Mouse (Mus musculus) neural tube, embryonic 12.5 days (tissue): ENCODE data around the gene Tpx2. TPM values are rescaled to one million over a fixed set of nuclear protein-coding genes. Genes with fewer than 3 reads are reported as not detected.

Source experiments
- ATAC-seq: fragments of 200-750 bp; cut with Nextera tagmentation; 2 replicates; pipeline ENCODE4 v1.8.0; 2017; ENCODE audit warnings: low read depth, mild to moderate bottlenecking, moderate TSS enrichment, moderate library complexity; ENCODE audit not compliant: low FRiP score
- H3K27ac ChIP-seq: fragments of 300-500 bp; sonication (generic); 2 replicates; pipeline ENCODE4 v1.5.1; 2016
- H3K27me3 ChIP-seq: fragments of 300-500 bp; sonication (generic); replicated peaks from 2 replicates; pipeline ENCODE4 v1.6.1; 2016; ENCODE audit warnings: mild to moderate bottlenecking
- H3K36me3 ChIP-seq: fragments of 300-500 bp; sonication (generic); 2 replicates; pipeline ENCODE4 v1.6.1; 2016; ENCODE audit warnings: mild to moderate bottlenecking
- H3K4me1 ChIP-seq: fragments of 300-500 bp; sonication (generic); 2 replicates; pipeline ENCODE4 v1.6.1; 2016
- H3K4me2 ChIP-seq: fragments of 300-500 bp; sonication (generic); replicated peaks from 2 replicates; pipeline ENCODE4 v1.6.1; 2016; ENCODE audit warnings: mild to moderate bottlenecking
- H3K4me3 ChIP-seq: fragments of 300-500 bp; sonication (generic); 2 replicates; pipeline ENCODE4 v1.5.1; 2016
- H3K9ac ChIP-seq: fragments of 300-500 bp; sonication (generic); 2 replicates; pipeline ENCODE4 v1.6.1; 2016; ENCODE audit warnings: mild to moderate bottlenecking
- H3K9me3 ChIP-seq: fragments of 300-500 bp; sonication (generic); 2 replicates; pipeline ENCODE4 v1.6.1; 2016; ENCODE audit warnings: mild to moderate bottlenecking
- WGBS: fragments of 180-500 bp; shearing (Covaris S2); methylation state at CpG from one replicate; pipeline ENCODE4 v1.1.7; 2016; 5-methylcytosine and 5-hydroxymethylcytosine counted together
- microRNA-seq: library from miRNA; unstranded; fragments of <30 nt; microRNA quantifications from one replicate; pipeline ENCODE4, GENCODE M21; 2017
- polyA plus RNA-seq: library from polyadenylated mRNA; unstranded; fragments of >200 nt; fragmentation: Nextera tagmentation; extraction: Ambion mirVana; gene quantifications from 2 replicates; pipeline ENCODE4 v1.2.1, GENCODE M21; 2016

Gene Tpx2
- polyA plus RNA-seq, 1 experiment from 2014 or later, result 80.9 TPM

DNA sequence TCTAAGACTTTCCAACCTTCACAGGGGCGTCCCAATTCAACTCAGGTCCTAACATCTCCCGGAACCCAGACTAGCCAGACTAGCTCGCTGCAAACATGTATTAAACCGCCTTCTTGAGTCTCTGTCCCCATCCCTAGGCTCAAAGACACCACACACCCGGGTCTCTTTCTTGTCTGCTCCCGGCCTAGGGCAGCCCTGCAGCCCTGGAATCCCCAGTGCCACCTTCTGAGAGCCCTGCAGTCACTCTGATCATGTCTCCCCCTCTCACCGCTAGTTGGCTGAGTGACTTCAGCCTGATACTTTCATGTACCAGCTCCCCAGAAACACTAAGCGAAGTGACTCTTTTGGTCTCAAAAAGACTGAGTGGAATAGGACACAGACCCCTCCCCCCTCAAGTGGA is 95.8 kb downstream of the Tpx2 start:
- WGBS, result 7% methylated on average over 8 of the region's 8 CpGs
- H3K9me3 ChIP-seq, result no peaks in the 10 kb centered on the region
- peak overlapping the region; percentile 49; the same call in 1 of the 2 replicates for H3K9ac ChIP-seq
- ATAC-seq, result no peak
- no peak overlapping the region for H3K27ac ChIP-seq
- H3K36me3 ChIP-seq, result no peaks in the 10 kb centered on the region
- H3K4me2 ChIP-seq, result peak overlapping the region; percentile 85
- H3K27me3 ChIP-seq, result peaks cover 65% of the 10 kb centered on the region
- H3K4me3 ChIP-seq, result peak overlapping the region; percentile 39
- peaks cover 15% of the 10 kb centered on the region for H3K4me1 ChIP-seq

DNA sequence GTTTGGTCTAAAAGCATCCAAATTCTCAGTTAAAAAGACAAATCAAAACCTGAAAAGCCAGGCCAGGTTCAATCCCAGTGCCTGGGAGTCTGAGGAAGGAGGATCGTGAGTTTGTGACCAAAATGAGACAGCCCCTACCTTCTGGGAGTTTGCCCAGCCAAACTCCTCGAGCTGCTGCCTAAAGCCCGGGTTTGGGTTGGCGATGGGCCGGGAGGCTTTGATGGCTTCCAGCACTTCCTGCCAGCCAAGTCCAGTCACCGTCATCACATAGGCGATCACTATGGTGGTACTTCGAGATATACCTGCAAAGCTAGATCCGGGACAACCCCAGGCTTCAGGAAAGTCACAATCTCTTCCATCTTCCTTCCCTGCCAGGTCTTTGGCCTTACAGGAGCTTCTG is 96.2 kb downstream of the Tpx2 start:
- Histone ChIP-seq H3K36me3 (no peaks in the 10 kb centered on the region), H3K4me2 (no peak overlapping the region), H3K27ac (no peak overlapping the region), H3K27me3 (peaks cover 66% of the 10 kb centered on the region), H3K4me3 (no peak overlapping the region), H3K9ac (no peak overlapping the region), H3K4me1 (peaks cover 15% of the 10 kb centered on the region), H3K9me3 (no peaks in the 10 kb centered on the region)
- ATAC-seq, result no peak
- WGBS, result 53% methylated on average over 9 of the region's 9 CpGs

Small RNA genes lying within 50 kb of the gene (microRNA-seq; reads per million reads assigned to microRNA genes)
- 1.5 reads per million for gene Mir5622

Other genes with a start within 250 kb of the Tpx2 start
- not detected in 2 replicates for gene Defb45, start 248.6 kb upstream of the Tpx2 start, polyA plus RNA-seq
- gene Defb36, start 243.6 kb upstream of the Tpx2 start, polyA plus RNA-seq, result not detected in 2 replicates
- not detected in 2 replicates for gene Defb25, start 224.9 kb upstream of the Tpx2 start, polyA plus RNA-seq
- gene Rem1, start 221.0 kb upstream of the Tpx2 start, polyA plus RNA-seq, result 0.23 and 0.30 TPM in 2 replicates
- gene H13, start 178.5 kb upstream of the Tpx2 start, polyA plus RNA-seq, result 141 and 145 TPM in 2 replicates
- 42.8 and 47.7 TPM in 2 replicates for gene Mcts2, start 160.9 kb upstream of the Tpx2 start, polyA plus RNA-seq
- 103 and 107 TPM in 2 replicates for gene Id1, start 111.7 kb upstream of the Tpx2 start, polyA plus RNA-seq
- 3.7 and 4.4 TPM in 2 replicates for gene Cox4i2, start 93.8 kb upstream of the Tpx2 start, polyA plus RNA-seq
- gene Bcl2l1, start 16.2 kb upstream of the Tpx2 start, polyA plus RNA-seq, result 149 and 153 TPM in 2 replicates
- not detected in 2 replicates for gene Mylk2, start 63.4 kb downstream of the Tpx2 start, polyA plus RNA-seq
- gene Foxs1, start 85.2 kb downstream of the Tpx2 start, polyA plus RNA-seq, result 2.0 and 2.4 TPM in 2 replicates
- gene Dusp15, start 103.7 kb downstream of the Tpx2 start, polyA plus RNA-seq, result 3.1 and 4.9 TPM in 2 replicates
- 1.8 and 2.6 TPM in 2 replicates for gene Ttll9, start 114.5 kb downstream of the Tpx2 start, polyA plus RNA-seq
- gene Pdrg1, start 167.5 kb downstream of the Tpx2 start, polyA plus RNA-seq, result 159 and 182 TPM in 2 replicates
- 2.6 and 2.9 TPM in 2 replicates for gene Xkr7, start 183.9 kb downstream of the Tpx2 start, polyA plus RNA-seq
- 2.5 and 3.3 TPM in 2 replicates for gene Ccm2l, start 218.0 kb downstream of the Tpx2 start, polyA plus RNA-seq